Mouse (Mus musculus) thymus, adult 2 months (tissue): ENCODE data around the gene Lkaaear1. TPM values are rescaled to one million over a fixed set of nuclear protein-coding genes. Genes with fewer than 3 reads are reported as not detected.

Source experiments
- DNase-seq: peaks from one replicate; pipeline ENCODE4 v3.0.0; 2021
- H3K27ac ChIP-seq: fragments of 200-500 bp; 2 replicates; pipeline ENCODE4 v1.5.1; 2012; ENCODE audit warnings: low read length, control low read depth; ENCODE audit not compliant: control insufficient read depth, insufficient read depth
- H3K27me3 ChIP-seq: fragments of 200-500 bp; 2 replicates; pipeline ENCODE4 v1.6.1; 2012; ENCODE audit warnings: mild to moderate bottlenecking, low read length, moderate library complexity, mixed read lengths; ENCODE audit not compliant: control insufficient read depth, insufficient read depth
- H3K36me3 ChIP-seq: fragments of 200-500 bp; 2 replicates; pipeline ENCODE4 v1.6.1; 2012; ENCODE audit warnings: mild to moderate bottlenecking, low read length, moderate library complexity; ENCODE audit not compliant: control insufficient read depth, insufficient read depth
- H3K4me1 ChIP-seq: fragments of 200-500 bp; replicated peaks from 2 replicates; pipeline ENCODE4 v1.6.1; 2012; ENCODE audit warnings: low read length; ENCODE audit not compliant: control insufficient read depth, insufficient read depth
- H3K4me3 ChIP-seq: fragments of 200-500 bp; 2 replicates; pipeline ENCODE4 v1.5.1; 2012; ENCODE audit warnings: mild to moderate bottlenecking, low read length, control low read depth, moderate library complexity; ENCODE audit not compliant: control insufficient read depth, insufficient read depth
- CTCF ChIP-seq: fragments of 200-500 bp; IDR thresholded peaks from 2 replicates; pipeline ENCODE4 v1.5.1; 2012; ENCODE audit warnings: mild to moderate bottlenecking, control low read depth, low read length, moderate library complexity, borderline replicate concordance; ENCODE audit not compliant: control insufficient read depth, poor library complexity, insufficient read depth; ENCODE audit errors: extremely low read depth
- POLR2A ChIP-seq: fragments of 200-500 bp; IDR thresholded peaks from 2 replicates; pipeline ENCODE4 v1.6.1; 2012; ENCODE audit warnings: mild to moderate bottlenecking, low read length, control low read depth, moderate library complexity; ENCODE audit not compliant: control insufficient read depth, poor library complexity, insufficient read depth; ENCODE audit errors: extremely low read depth
- WGBS: fragments of 180-500 bp; shearing (Covaris S2); methylation state at CpG from one replicate; pipeline ENCODE4 v1.1.7; 2018; 5-methylcytosine and 5-hydroxymethylcytosine counted together
- polyA plus RNA-seq: library from polyadenylated mRNA; depleted of rRNA; stranded (reverse); fragments of >200 nt; gene quantifications from 2 replicates; pipeline ENCODE4 v1.2.3, GENCODE M21; 2012

The Lkaaear1 gene
- polyA plus RNA-seq, 1 experiment, result not detected

DNA sequence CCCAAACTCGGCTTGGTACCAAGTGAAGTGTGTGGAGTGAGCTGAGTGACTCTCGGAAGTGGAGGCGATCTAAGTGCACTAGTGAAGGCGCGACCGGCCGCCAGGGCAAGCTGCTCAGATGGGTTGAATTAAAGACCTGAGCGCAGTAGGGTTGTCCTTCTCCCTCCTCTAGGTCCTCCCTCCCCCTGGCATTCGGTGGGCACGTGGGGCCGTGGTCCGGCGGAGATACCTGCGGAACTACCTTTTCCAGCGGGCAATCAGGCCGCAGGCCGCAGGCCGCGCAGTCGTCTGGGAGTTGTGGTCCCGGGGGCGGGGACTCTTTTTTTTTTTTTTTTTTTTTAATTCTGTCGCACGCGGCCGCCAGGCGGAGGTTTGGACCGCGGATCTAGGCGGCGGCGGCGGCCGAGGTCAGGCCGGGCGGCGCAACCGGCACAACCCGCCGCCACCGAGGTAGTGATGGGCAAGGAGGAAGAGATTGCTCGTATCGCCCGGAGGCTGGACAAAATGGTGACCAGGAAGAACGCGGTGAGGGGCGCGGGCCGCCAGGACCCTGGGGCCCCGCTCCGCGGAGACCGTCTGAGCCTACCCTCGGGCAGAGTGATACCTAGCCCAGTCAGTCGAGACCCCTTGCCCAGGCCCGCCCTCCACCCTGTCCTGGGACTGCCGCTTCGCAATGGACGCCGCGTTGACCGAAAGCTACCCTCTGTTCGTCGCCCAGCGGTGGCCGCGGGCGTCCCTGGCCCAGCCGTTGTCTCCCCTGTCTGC lies 18.1 kb downstream of the Lkaaear1 start, which contains the start of gene Tcea2:
Gene Tcea2 (plus strand): TSS at position 360 of the 765 bp plus-strand sequence.
- H3K4me3 ChIP-seq, result peak within 1 kb of the TSS; percentile 63
- H3K27me3 ChIP-seq, result no peaks in the 10 kb centered on the region
- peaks cover 13% of the 10 kb centered on the region for H3K4me1 ChIP-seq
- DNase-seq, result peak; percentile 66
- WGBS, result under 1% methylated on average over 69 of the region's 69 CpGs
- H3K27ac ChIP-seq, result no peak within 1 kb of the TSS
- H3K36me3 ChIP-seq, result no peaks in the 10 kb centered on the region
- TF ChIP-seq POLR2A (peak; percentile 30; the same call in 1 of the 2 replicates), CTCF (peak; percentile 49; the same call in 1 of the 2 replicates)

- Histone ChIP-seq H3K4me3 (no peak overlapping the region), H3K27me3 (no peaks in the 10 kb centered on the region), H3K27ac (no peak overlapping the region), H3K4me1 (peaks cover 13% of the 10 kb centered on the region), H3K36me3 (no peaks in the 10 kb centered on the region)
- TF ChIP-seq CTCF, result peak; percentile 77; the same call in 1 of the 2 replicates
- TF ChIP-seq POLR2A, result no peak
- peak; percentile 76 for DNase-seq
- 60% methylated on average over 1 of the region's 1 CpGs for WGBS
Observed at GRCm38 (mm10) chr2:181678780-181679179, 19.5 kb downstream of the Lkaaear1 start.

DNA sequence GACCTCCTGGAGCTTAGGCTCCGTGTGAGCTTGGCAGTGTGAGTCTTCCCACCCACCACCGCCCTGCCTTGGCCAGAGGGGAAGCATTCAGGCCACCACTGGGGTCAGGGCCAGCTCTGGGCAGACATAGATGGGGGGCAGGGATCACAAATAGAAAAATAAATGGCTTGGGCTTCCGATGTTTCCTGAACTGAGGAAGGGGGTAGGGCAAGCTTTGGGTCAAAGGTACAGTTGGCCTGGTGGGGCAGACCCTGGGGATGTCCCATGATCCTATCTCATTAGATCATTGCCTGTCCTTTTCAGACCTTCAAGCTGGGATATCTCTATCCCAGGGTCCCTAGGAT lies 20.5 kb downstream of the Lkaaear1 start:
- H3K27ac ChIP-seq, result no peak overlapping the region
- H3K4me3 ChIP-seq, result no peak overlapping the region
- TF ChIP-seq CTCF, result no peak
- TF ChIP-seq POLR2A, result no peak
- no peaks in the 10 kb centered on the region for H3K36me3 ChIP-seq
- no peak for DNase-seq
- peaks cover under 1% of the 10 kb centered on the region; the same call in 1 of the 2 replicates for H3K27me3 ChIP-seq
- H3K4me1 ChIP-seq, result peaks cover 13% of the 10 kb centered on the region
- WGBS, result 71% methylated on average over 3 of the region's 3 CpGs

GRCm38 (mm10) chr2:181677096-181677754 lies 21.0 kb downstream of the Lkaaear1 start:
- no peak for TF ChIP-seq CTCF
- TF ChIP-seq POLR2A, result no peak
- no peak for DNase-seq
- H3K27me3 ChIP-seq, result peaks cover 5% of the 10 kb centered on the region; the same call in 1 of the 2 replicates
- no peak overlapping the region for H3K27ac ChIP-seq
- peaks cover 13% of the 10 kb centered on the region for H3K4me1 ChIP-seq
- WGBS, result 93% methylated on average over 5 of the region's 5 CpGs
- H3K36me3 ChIP-seq, result no peaks in the 10 kb centered on the region
- H3K4me3 ChIP-seq, result no peak overlapping the region

DNA sequence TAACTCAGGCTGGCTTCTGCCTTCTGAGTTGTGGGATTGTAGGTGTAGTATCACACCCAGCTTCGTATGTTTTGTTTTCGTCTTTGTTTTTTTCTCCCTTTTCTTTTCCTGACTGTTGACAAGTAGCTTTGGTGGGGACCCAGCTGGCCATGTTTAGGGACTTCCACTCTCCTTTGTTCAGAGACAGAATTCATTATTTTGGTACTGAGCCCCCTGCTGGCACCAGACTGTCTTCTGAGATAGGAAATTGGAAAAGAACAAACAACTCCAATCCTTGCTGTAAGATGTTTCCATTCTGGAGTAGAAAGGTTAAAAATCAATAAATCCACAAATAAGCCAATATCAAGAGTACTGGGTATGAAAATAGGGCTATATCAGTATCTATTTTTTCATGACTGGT lies 21.8 kb downstream of the Lkaaear1 start:
- Histone ChIP-seq H3K36me3 (no peaks in the 10 kb centered on the region), H3K4me1 (peaks cover 13% of the 10 kb centered on the region), H3K27me3 (peaks cover 9% of the 10 kb centered on the region; the same call in 1 of the 2 replicates), H3K4me3 (no peak overlapping the region), H3K27ac (no peak overlapping the region)
- 63% methylated on average over 2 of the region's 2 CpGs for WGBS
- no peak for TF ChIP-seq POLR2A
- TF ChIP-seq CTCF, result no peak
- DNase-seq, result no peak

GRCm38 (mm10) chr2:181675454-181675853 lies 22.8 kb downstream of the Lkaaear1 start:
- no peak overlapping the region for H3K4me3 ChIP-seq
- peaks cover 7% of the 10 kb centered on the region for H3K4me1 ChIP-seq
- no peak for DNase-seq
- H3K27me3 ChIP-seq, result peaks cover 13% of the 10 kb centered on the region; the same call in 1 of the 2 replicates
- WGBS, result 8% methylated on average over 14 of the region's 14 CpGs
- H3K27ac ChIP-seq, result no peak overlapping the region
- no peak for TF ChIP-seq CTCF
- no peak for TF ChIP-seq POLR2A
- H3K36me3 ChIP-seq, result no peaks in the 10 kb centered on the region
